Mouse (Mus musculus): Measurements from ENCODE around the gene Adgrl3. TPM values are rescaled to one million over a fixed set of nuclear protein-coding genes. Genes with fewer than 3 reads are reported as not detected.

Adgrl3 gene
- polyA plus RNA-seq, 1 experiment, result 3.6 TPM

GRCm38 (mm10) chr5:81483890-81484289 is 464.0 kb downstream of the Adgrl3 start:
- 62% methylated on average over 3 of the region's 3 CpGs for WGBS
- no peaks in the 10 kb centered on the region for H3K27me3 ChIP-seq (ENCODE audit: control insufficient read depth, insufficient read depth, low read length)
- H3K4me1 ChIP-seq (ENCODE audit: control insufficient read depth, insufficient read depth, insufficient read length, low read length), result no peaks in the 10 kb centered on the region
- H3K36me3 ChIP-seq (ENCODE audit: control insufficient read depth, insufficient read depth, low read length), result no peaks in the 10 kb centered on the region
- no peak for TF ChIP-seq POLR2A (IDR thresholded peaks at IDR 0.05; ENCODE audit: low read depth, low read length)
- TF ChIP-seq CTCF (IDR thresholded peaks at IDR 0.05; ENCODE audit: extremely low read depth, insufficient read length, insufficient replicate concordance, low read depth, low read length), result no peak
- H3K4me3 ChIP-seq (ENCODE audit: low read depth, low read length), result no peak overlapping the region
- no peak overlapping the region for H3K27ac ChIP-seq (ENCODE audit: insufficient read depth, low read depth, low read length)

- no peak overlapping the region for H3K4me3 ChIP-seq (ENCODE audit: low read depth, low read length)
- WGBS, result 58% methylated on average over 3 of the region's 3 CpGs
These were observed 481.1 kb downstream of the Adgrl3 start for GRCm38 (mm10) chr5:81501076-81501475.

DNA sequence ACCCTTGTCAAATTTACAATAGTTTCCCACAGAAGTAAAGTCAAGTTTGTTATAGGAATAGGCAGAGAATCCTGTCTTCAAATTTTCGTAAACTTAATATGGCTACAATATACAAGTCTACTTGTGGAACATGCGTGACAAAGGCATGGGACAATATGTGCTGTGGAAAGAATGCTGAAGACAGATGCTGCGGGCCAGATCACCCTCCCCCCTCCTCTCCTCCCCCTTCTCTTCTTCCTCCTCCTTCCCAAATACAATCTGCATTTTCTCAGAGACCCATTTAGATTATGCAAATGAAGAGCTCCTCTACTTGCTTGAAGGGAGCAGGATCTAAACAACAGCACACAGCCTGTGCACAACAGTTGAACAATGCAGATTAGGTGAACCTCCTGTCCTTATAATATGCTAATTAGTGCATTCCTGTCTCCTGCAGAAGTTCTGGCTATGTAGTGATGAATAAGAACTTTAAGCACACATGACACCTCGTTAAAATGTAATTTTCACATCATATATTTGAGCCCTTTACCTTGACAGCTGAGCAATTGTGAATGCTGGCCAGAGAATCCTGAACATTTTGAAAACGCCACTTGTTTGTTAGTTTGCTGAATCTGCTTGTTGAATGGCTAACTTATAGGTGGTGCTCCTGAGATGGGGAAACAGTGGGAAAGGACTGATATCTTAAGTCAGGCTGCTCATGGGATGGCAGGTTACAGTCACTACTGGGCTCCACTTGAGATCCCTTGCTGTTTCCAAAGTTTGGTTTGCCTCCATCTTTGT is 499.0 kb downstream of the Adgrl3 start:
- Histone ChIP-seq H3K36me3 (ENCODE audit: control insufficient read depth, insufficient read depth, low read length) (no peaks in the 10 kb centered on the region), H3K27ac (ENCODE audit: insufficient read depth, low read depth, low read length) (no peak overlapping the region), H3K4me1 (ENCODE audit: control insufficient read depth, insufficient read depth, insufficient read length, low read length) (no peaks in the 10 kb centered on the region), H3K4me3 (ENCODE audit: low read depth, low read length) (no peak overlapping the region), H3K27me3 (ENCODE audit: control insufficient read depth, insufficient read depth, low read length) (no peaks in the 10 kb centered on the region)
- TF ChIP-seq CTCF (IDR thresholded peaks at IDR 0.05; ENCODE audit: extremely low read depth, insufficient read length, insufficient replicate concordance, low read depth, low read length), result no peak
- TF ChIP-seq POLR2A (IDR thresholded peaks at IDR 0.05; ENCODE audit: low read depth, low read length), result no peak
- WGBS, result 76% methylated on average over 5 of the region's 5 CpGs

More at GRCm38 (mm10) chr5:81501076-81501475, 481.1 kb downstream of the Adgrl3 start:
- H3K27ac ChIP-seq (ENCODE audit: insufficient read depth, low read depth, low read length), result no peak overlapping the region
- TF ChIP-seq POLR2A (IDR thresholded peaks at IDR 0.05; ENCODE audit: low read depth, low read length) (no peak), CTCF (IDR thresholded peaks at IDR 0.05; ENCODE audit: extremely low read depth, insufficient read length, insufficient replicate concordance, low read depth, low read length) (no peak)
- no peaks in the 10 kb centered on the region; the same call in 1 of the 2 replicates for H3K4me1 ChIP-seq (ENCODE audit: control insufficient read depth, insufficient read depth, insufficient read length, low read length)
- no peaks in the 10 kb centered on the region for H3K36me3 ChIP-seq (ENCODE audit: control insufficient read depth, insufficient read depth, low read length)
- H3K27me3 ChIP-seq (ENCODE audit: control insufficient read depth, insufficient read depth, low read length), result no peaks in the 10 kb centered on the region

GRCm38 (mm10) chr5:81519497-81520382 is 499.8 kb downstream of the Adgrl3 start:
- H3K27me3 ChIP-seq (ENCODE audit: control insufficient read depth, insufficient read depth, low read length), result no peaks in the 10 kb centered on the region
- no peak overlapping the region for H3K4me3 ChIP-seq (ENCODE audit: low read depth, low read length)
- TF ChIP-seq POLR2A (IDR thresholded peaks at IDR 0.05; ENCODE audit: low read depth, low read length), result no peak
- TF ChIP-seq CTCF (IDR thresholded peaks at IDR 0.05; ENCODE audit: extremely low read depth, insufficient read length, insufficient replicate concordance, low read depth, low read length), result peak; percentile 35; the same call in 1 of the 2 replicates
- H3K36me3 ChIP-seq (ENCODE audit: control insufficient read depth, insufficient read depth, low read length), result no peaks in the 10 kb centered on the region
- no peaks in the 10 kb centered on the region for H3K4me1 ChIP-seq (ENCODE audit: control insufficient read depth, insufficient read depth, insufficient read length, low read length)
- WGBS, result 45% methylated on average over 11 of the region's 11 CpGs
- H3K27ac ChIP-seq (ENCODE audit: insufficient read depth, low read depth, low read length), result no peak overlapping the region

DNA sequence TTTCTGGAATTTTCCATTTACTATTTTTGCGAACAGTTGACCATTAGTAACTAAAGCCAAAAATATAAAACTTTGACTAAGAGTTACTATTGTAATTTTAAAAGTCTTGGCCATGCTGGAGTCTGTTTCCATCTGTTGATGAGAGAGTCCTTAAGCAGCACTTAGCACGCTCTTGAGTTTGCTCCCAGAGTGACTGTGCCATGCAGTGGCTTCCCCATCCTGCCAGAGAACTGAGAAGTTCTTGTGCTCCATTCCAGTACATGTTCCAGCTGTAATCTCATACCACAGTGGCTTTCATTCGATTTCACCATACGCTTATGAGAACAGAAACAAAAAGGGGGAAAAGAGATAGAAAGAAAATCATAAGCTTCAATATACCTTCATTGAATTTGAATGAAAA is 502.8 kb downstream of the Adgrl3 start:
- Histone ChIP-seq H3K36me3 (ENCODE audit: control insufficient read depth, insufficient read depth, low read length) (no peaks in the 10 kb centered on the region), H3K4me3 (ENCODE audit: low read depth, low read length) (no peak overlapping the region), H3K27me3 (ENCODE audit: control insufficient read depth, insufficient read depth, low read length) (no peaks in the 10 kb centered on the region), H3K4me1 (ENCODE audit: control insufficient read depth, insufficient read depth, insufficient read length, low read length) (no peaks in the 10 kb centered on the region), H3K27ac (ENCODE audit: insufficient read depth, low read depth, low read length) (no peak overlapping the region)
- 81% methylated on average over 4 of the region's 4 CpGs for WGBS
- TF ChIP-seq POLR2A (IDR thresholded peaks at IDR 0.05; ENCODE audit: low read depth, low read length), result no peak

DNA sequence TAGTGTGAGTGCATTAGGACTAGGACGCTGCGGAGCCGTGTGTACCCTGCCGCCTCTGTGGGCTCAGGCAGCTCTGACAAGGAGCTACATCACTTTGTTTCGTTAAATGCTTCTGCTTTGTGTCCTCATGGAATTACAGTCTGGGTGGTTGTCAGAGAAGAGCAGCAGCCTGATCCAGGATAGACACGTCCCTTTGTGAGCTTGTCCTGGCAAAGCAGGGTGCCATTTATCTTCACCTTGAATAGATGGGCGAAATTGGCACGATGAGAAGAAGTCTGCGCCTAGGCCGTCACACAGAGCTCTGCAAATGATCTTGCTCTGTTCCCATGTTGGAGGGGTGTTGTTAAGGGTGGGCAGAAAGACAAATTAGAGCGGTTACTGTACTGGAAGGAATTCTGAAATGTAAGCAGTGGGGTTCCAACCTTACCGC is 504.6 kb downstream of the Adgrl3 start:
- Histone ChIP-seq H3K27ac (ENCODE audit: insufficient read depth, low read depth, low read length) (no peak overlapping the region), H3K27me3 (ENCODE audit: control insufficient read depth, insufficient read depth, low read length) (no peaks in the 10 kb centered on the region)
- 94% methylated on average over 12 of the region's 12 CpGs for WGBS

DNA sequence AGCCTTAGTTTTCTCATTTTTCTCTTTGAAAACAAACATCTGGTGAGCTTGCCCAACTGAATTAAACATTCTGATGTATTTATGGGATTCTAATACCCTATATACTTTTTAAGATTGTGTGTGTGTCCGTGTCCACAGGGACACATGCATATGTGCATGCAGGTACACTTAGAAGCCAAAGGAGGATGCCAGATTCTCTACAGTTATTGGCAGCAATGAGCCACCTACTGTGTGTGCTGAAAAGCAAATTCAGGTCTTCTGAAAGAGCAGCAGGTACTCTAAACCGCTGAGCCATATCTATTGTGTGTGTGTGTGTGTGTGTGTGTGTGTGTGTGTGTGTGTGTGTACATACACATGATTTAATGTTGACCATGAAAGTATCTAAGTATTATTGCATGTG is 505.4 kb downstream of the Adgrl3 start:
- no peak for TF ChIP-seq CTCF (IDR thresholded peaks at IDR 0.05; ENCODE audit: extremely low read depth, insufficient read length, insufficient replicate concordance, low read depth, low read length)
- no peak for TF ChIP-seq POLR2A (IDR thresholded peaks at IDR 0.05; ENCODE audit: low read depth, low read length)
- Histone ChIP-seq H3K27me3 (ENCODE audit: control insufficient read depth, insufficient read depth, low read length) (no peaks in the 10 kb centered on the region), H3K36me3 (ENCODE audit: control insufficient read depth, insufficient read depth, low read length) (no peaks in the 10 kb centered on the region), H3K4me1 (ENCODE audit: control insufficient read depth, insufficient read depth, insufficient read length, low read length) (no peaks in the 10 kb centered on the region), H3K4me3 (ENCODE audit: low read depth, low read length) (no peak overlapping the region), H3K27ac (ENCODE audit: insufficient read depth, low read depth, low read length) (no peak overlapping the region)
- WGBS, result 90% methylated on average over 2 of the region's 2 CpGs

More for the DNA sequence above, 504.6 kb downstream of the Adgrl3 start:
- Histone ChIP-seq H3K4me1 (ENCODE audit: control insufficient read depth, insufficient read depth, insufficient read length, low read length) (no peaks in the 10 kb centered on the region), H3K4me3 (ENCODE audit: low read depth, low read length) (no peak overlapping the region), H3K36me3 (ENCODE audit: control insufficient read depth, insufficient read depth, low read length) (no peaks in the 10 kb centered on the region)
- TF ChIP-seq POLR2A (IDR thresholded peaks at IDR 0.05; ENCODE audit: low read depth, low read length), result no peak
- TF ChIP-seq CTCF (IDR thresholded peaks at IDR 0.05; ENCODE audit: extremely low read depth, insufficient read length, insufficient replicate concordance, low read depth, low read length), result no peak

Data from small intestine, adult 2 months (tissue).